Mouse (Mus musculus): ENCODE data around the gene Foxc2. TPM values are rescaled to one million over a fixed set of nuclear protein-coding genes. Genes with fewer than 3 reads are reported as not detected.

Gene Foxc2
- polyA plus RNA-seq, 1 experiment from 2014 or later = 0.48 TPM

GRCm38 (mm10) chr8:121120456-121121419 is 4.8 kb downstream of the Foxc2 start:
- WGBS = 22% methylated on average over 17 of the region's 17 CpGs
- no peak for TF ChIP-seq CTCF (IDR thresholded peaks at IDR 0.05; ENCODE audit: low read depth)
- no peaks in the 10 kb centered on the region for H3K36me3 ChIP-seq (ENCODE audit: control insufficient read depth, insufficient read depth)
- ATAC-seq = no peak
- H3K9ac ChIP-seq (ENCODE audit: low read depth, low read length) = no peak overlapping the region
- no peaks in the 10 kb centered on the region for H3K4me1 ChIP-seq (replicated peaks; ENCODE audit: control insufficient read depth, insufficient read depth, low read length)
- no peak overlapping the region for H3K27ac ChIP-seq (ENCODE audit: low read depth, low read length)
- H3K27me3 ChIP-seq (replicated peaks; ENCODE audit: control insufficient read depth, insufficient read depth, low read length) = peaks cover 98% of the 10 kb centered on the region
- no peaks in the 10 kb centered on the region for H3K9me3 ChIP-seq (ENCODE audit: control insufficient read depth)
- H3K4me3 ChIP-seq (ENCODE audit: low read depth, low read length) = peak overlapping the region; percentile 15; the same call in 1 of the 2 replicates
- no peak overlapping the region for H3K4me2 ChIP-seq (replicated peaks; ENCODE audit: low read depth)

DNA sequence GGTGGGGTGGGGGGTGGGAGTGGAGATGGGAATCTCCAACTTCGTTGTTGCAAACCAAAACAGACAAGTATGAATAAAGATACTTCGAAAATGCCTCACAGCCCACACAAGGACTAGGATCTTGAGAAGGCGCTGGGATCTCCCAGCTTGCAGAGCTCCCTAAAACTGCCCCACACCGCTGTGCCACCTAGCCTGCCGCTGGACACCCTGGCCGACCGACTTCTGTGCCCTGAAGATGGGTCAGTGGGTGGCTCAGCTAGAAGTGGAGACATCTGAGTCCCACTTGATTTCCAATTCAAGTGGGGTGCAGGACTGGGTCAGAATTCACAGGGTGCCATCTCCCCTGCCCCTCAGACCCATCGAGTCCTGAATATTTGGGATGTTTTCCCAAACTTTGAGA is 5.7 kb downstream of the Foxc2 start:
- Histone ChIP-seq H3K4me2 (replicated peaks; ENCODE audit: low read depth) (no peak overlapping the region), H3K27me3 (replicated peaks; ENCODE audit: control insufficient read depth, insufficient read depth, low read length) (peaks cover 98% of the 10 kb centered on the region), H3K27ac (ENCODE audit: low read depth, low read length) (no peak overlapping the region), H3K36me3 (ENCODE audit: control insufficient read depth, insufficient read depth) (no peaks in the 10 kb centered on the region), H3K9me3 (ENCODE audit: control insufficient read depth) (no peaks in the 10 kb centered on the region), H3K4me1 (replicated peaks; ENCODE audit: control insufficient read depth, insufficient read depth, low read length) (no peaks in the 10 kb centered on the region), H3K4me3 (ENCODE audit: low read depth, low read length) (no peak overlapping the region), H3K9ac (ENCODE audit: low read depth, low read length) (no peak overlapping the region)
- no peak for ATAC-seq
- TF ChIP-seq CTCF (IDR thresholded peaks at IDR 0.05; ENCODE audit: low read depth) = no peak
- WGBS = 25% methylated on average over 8 of the region's 8 CpGs

DNA sequence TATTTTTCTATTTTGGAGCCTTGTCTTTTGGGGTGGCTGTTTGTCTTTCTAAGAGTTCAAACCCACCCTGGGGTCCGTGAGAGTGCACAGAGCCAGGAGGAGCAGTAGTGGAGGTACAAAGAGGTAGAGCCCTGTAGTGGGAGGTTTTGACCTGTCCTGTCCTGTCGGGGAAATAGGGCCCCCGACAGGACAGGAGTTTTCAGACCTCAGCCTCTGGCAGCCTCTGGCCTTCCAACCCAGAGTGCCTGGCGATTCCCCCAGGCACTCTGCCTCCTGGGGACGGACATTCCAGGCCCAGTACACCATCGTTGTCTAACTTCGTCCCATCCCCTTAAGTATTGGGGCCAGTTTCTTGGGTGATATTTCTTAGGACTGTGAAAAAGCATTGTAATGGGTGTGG is 6.4 kb downstream of the Foxc2 start:
- WGBS = 27% methylated on average over 7 of the region's 7 CpGs
- Histone ChIP-seq H3K4me3 (ENCODE audit: low read depth, low read length) (no peak overlapping the region), H3K27ac (ENCODE audit: low read depth, low read length) (no peak overlapping the region), H3K9me3 (ENCODE audit: control insufficient read depth) (no peaks in the 10 kb centered on the region), H3K36me3 (ENCODE audit: control insufficient read depth, insufficient read depth) (no peaks in the 10 kb centered on the region), H3K9ac (ENCODE audit: low read depth, low read length) (no peak overlapping the region), H3K4me1 (replicated peaks; ENCODE audit: control insufficient read depth, insufficient read depth, low read length) (no peaks in the 10 kb centered on the region), H3K4me2 (replicated peaks; ENCODE audit: low read depth) (no peak overlapping the region), H3K27me3 (replicated peaks; ENCODE audit: control insufficient read depth, insufficient read depth, low read length) (peaks cover 98% of the 10 kb centered on the region)
- TF ChIP-seq CTCF (IDR thresholded peaks at IDR 0.05; ENCODE audit: low read depth) = no peak
- no peak for ATAC-seq

GRCm38 (mm10) chr8:121123113-121123512 is 7.1 kb downstream of the Foxc2 start:
- Histone ChIP-seq H3K4me2 (replicated peaks; ENCODE audit: low read depth) (no peak overlapping the region), H3K4me1 (replicated peaks; ENCODE audit: control insufficient read depth, insufficient read depth, low read length) (no peaks in the 10 kb centered on the region), H3K27ac (ENCODE audit: low read depth, low read length) (no peak overlapping the region), H3K27me3 (replicated peaks; ENCODE audit: control insufficient read depth, insufficient read depth, low read length) (peaks cover 97% of the 10 kb centered on the region), H3K9ac (ENCODE audit: low read depth, low read length) (no peak overlapping the region), H3K4me3 (ENCODE audit: low read depth, low read length) (no peak overlapping the region), H3K9me3 (ENCODE audit: control insufficient read depth) (no peaks in the 10 kb centered on the region), H3K36me3 (ENCODE audit: control insufficient read depth, insufficient read depth) (no peaks in the 10 kb centered on the region)
- TF ChIP-seq CTCF (IDR thresholded peaks at IDR 0.05; ENCODE audit: low read depth) = no peak
- 63% methylated on average over 2 of the region's 2 CpGs for WGBS
- ATAC-seq = no peak

GRCm38 (mm10) chr8:121124547-121125239 is 8.7 kb downstream of the Foxc2 start:
- no peak for ATAC-seq
- no peaks in the 10 kb centered on the region for H3K4me1 ChIP-seq (replicated peaks; ENCODE audit: control insufficient read depth, insufficient read depth, low read length)
- TF ChIP-seq CTCF (IDR thresholded peaks at IDR 0.05; ENCODE audit: low read depth) = no peak
- H3K9me3 ChIP-seq (ENCODE audit: control insufficient read depth) = no peaks in the 10 kb centered on the region
- WGBS = 6% methylated on average over 17 of the region's 17 CpGs
- H3K4me2 ChIP-seq (replicated peaks; ENCODE audit: low read depth) = peak overlapping the region; percentile 64
- no peak overlapping the region for H3K9ac ChIP-seq (ENCODE audit: low read depth, low read length)
- no peaks in the 10 kb centered on the region for H3K36me3 ChIP-seq (ENCODE audit: control insufficient read depth, insufficient read depth)
- H3K27ac ChIP-seq (ENCODE audit: low read depth, low read length) = no peak overlapping the region
- peaks cover 97% of the 10 kb centered on the region for H3K27me3 ChIP-seq (replicated peaks; ENCODE audit: control insufficient read depth, insufficient read depth, low read length)
- H3K4me3 ChIP-seq (ENCODE audit: low read depth, low read length) = peak overlapping the region; percentile 32; the same call in 1 of the 2 replicates

DNA sequence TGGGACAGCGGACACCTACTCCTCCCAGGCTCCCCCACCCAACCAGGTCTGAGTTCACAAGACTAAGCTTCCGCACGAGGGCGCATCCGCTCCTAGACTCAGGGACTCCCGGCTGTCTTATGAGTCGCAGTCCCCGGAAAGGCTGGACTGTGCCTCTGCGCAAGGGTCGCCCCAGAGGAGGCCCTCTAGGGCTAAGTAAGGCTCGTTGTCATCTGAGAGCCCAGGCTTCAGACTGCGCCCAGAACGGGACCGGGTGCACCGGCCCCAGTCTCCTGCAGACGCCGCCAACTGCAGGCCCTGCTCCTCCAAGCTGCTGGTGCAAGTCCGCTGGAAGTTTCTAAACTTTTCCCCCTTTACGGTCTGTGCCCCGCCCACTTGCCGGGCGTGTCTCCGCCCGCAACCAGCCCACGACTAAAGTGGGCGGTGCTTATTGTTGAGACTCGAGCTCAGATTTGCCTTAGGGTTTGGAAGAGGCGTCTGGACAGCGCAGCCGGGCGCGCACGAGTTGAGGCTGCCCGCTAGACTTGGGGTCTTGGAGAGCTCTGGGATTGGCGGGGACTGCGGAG is 9.4 kb downstream of the Foxc2 start:
- peak overlapping the region; percentile 32 for H3K4me3 ChIP-seq (ENCODE audit: low read depth, low read length)
- 0 out of 2 replicates have a peak overlapping the region, but pooled peaks have one; percentile 1 for H3K9ac ChIP-seq (ENCODE audit: low read depth, low read length)
- no peaks in the 10 kb centered on the region for H3K4me1 ChIP-seq (replicated peaks; ENCODE audit: control insufficient read depth, insufficient read depth, low read length)
- peak; percentile 70 for TF ChIP-seq CTCF (IDR thresholded peaks at IDR 0.05; ENCODE audit: low read depth)
- peak overlapping the region; percentile 64 for H3K4me2 ChIP-seq (replicated peaks; ENCODE audit: low read depth)
- ATAC-seq = peak; percentile 42
- H3K27me3 ChIP-seq (replicated peaks; ENCODE audit: control insufficient read depth, insufficient read depth, low read length) = peaks cover 97% of the 10 kb centered on the region
- under 1% methylated on average over 36 of the region's 36 CpGs for WGBS
- no peaks in the 10 kb centered on the region for H3K36me3 ChIP-seq (ENCODE audit: control insufficient read depth, insufficient read depth)
- H3K27ac ChIP-seq (ENCODE audit: low read depth, low read length) = no peak overlapping the region; the same call in 1 of the 2 replicates
- no peaks in the 10 kb centered on the region for H3K9me3 ChIP-seq (ENCODE audit: control insufficient read depth)
